Mouse (Mus musculus) spleen, postnatal 36 days (tissue): ENCODE measurements around the gene Wdr93.

Experiments used
- DNase-seq, 2 experiments: peaks; one replicate each; pipeline ENCODE4 v3.0.0; 2022; ENCODE audit warnings: low spot score in 2 of 2, mixed read lengths in 1 of 2

Wdr93 gene

DNA sequence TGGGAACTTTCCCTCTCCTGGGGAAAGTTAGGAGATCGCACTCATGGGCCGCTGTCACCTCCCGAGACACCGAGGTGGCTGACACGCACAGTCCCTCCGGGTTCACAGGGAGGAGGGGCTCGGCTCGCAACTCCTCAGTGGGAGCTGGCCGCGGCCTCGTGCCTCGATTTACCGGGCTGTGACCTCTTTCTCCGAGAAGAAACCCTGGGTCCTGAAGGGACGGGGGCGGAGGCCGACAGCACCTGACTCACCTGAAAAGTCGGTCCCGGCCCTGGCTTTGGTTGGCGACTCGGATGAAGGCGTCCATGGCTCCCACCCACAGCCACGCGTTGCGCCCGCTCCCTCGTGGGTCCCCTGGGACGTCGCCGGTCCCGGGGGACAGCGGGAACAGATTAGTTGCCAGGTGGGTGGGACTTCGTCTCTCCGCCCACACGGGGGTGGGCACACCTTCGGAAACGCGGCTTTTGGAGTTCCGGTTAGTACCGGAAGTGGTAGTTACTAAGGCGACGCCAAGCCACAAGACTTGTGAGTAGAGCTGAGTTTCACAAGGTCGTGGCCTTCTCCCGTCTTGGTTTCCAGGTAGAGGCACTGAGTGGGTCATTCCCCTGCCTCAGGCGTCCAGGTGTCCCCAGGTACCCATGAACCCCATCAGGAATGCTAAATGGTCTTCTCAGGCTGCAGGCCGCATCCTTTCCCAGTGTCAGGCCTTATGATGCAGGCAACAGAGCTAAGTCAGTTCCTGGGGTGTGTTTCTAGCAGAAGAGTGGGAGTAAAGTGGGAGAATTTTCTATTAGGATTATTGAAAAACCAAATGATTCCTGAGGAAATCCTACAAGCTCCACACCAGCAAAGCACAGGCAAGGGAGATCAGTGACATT lies at the start of gene Wdr93, which contains the start of gene Pex11a:
Wdr93 (plus strand) TSS at position 505 of the 878 bp plus-strand sequence.
Pex11a (minus strand) TSS at position 473 of the 878 bp plus-strand sequence.
- DNase-seq = peak; percentile 76 to 79

DNA sequence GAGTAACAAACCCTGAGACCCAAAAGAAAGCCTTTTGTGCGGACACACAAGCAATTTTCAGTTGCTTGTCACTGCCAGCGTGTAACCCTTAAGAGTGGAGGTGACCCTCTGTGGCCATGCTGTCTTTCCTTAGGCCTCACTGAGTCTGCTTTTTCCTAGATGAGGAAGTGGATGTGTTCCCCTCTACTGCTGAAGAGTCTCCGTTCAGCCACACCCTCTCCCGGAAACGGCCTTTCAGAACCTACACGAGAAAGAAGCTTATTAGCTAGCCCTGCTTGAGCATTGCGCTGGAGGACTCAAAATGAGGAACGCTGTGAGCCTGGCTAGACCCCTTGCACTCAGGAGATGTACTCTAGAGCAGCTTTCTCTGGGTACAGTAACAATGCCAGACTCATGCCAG lies 46.5 kb upstream of the Wdr93 start:
- DNase-seq = no peak

DNA sequence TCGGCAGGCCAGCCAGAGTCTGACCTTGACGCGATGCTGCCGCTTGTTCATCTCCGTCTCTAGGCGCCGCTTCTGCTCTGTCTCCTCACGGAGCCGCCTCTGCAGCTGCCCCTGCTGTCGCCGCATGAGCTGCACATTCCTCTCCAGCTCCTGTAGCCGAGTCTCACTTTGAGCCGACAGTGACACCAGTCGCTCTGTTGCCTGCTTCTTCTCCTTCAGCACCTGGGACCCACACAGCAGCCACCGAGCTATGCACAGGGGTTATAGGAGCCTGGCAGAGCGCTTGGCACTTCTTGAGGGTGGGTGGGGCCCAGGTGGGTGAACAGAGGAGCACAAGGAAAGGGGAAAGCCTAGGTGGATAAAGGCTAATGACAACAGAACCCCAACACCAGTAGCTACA lies 40.2 kb upstream of the Wdr93 start:
- no peak for DNase-seq

DNA sequence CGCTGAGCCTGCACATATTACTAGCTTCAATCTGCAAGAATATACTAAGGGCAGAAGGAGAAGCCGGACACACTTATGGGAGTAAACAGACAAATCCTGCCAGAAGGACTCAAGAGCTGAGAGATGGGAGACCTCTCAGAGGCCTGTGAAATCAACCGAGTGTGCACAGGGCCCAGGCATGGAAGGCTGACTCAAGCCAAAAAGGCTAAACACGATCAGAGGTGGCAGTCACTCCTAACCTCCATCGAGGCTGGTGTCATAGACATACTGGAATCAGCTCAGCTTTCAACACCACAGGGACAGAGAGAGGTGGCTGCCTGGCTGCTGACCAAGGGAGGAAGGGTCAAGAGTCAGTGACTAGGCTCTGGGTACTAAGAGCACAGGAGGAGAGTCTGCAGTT lies 37.8 kb upstream of the Wdr93 start:
- DNase-seq = no peak

DNA sequence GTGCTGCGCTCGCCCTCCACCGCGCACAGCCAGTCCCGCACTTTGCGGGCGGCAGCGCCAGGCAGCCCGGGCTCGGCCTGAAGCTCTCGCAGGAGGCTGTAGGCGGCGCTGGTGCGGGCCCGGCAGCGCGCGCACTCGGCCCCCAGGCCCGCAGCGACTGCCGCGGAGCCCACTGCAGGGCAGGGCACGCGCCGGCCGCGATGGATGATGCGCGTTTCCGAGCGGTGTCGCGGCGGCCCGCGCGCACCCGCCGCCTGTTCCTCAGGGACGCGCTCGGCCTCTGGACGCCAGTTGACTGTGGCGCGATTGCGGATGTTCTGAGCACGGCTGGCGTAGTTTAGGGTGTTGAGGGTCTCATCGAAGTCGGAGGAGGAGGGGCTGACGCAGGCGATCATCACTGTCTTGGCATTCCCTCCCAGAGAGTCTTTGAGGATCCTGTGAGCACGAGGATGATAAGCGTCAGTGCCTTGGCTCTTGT lies 32.8 kb upstream of the Wdr93 start:
- no peak for DNase-seq

DNA sequence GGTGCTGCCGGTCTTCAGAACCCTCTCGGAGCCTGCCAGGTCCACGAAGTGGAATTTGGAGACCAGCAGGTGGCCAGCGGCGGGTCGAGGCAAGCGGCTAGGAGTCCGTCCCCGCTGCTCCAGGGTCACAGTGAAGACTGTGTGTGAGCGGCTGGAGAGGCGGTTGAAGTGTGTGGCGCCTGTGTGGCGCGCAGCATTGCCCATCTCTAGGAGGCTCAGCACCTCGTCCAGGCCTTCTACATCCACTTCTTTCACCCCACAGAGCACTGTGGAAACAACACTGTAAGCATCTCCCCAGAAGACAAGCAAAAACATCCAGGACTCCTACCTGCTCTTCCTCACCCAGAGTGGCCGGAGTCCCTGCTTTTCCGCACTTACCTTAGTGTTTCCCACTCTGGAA lies 32.1 kb upstream of the Wdr93 start:
- DNase-seq = no peak

DNA sequence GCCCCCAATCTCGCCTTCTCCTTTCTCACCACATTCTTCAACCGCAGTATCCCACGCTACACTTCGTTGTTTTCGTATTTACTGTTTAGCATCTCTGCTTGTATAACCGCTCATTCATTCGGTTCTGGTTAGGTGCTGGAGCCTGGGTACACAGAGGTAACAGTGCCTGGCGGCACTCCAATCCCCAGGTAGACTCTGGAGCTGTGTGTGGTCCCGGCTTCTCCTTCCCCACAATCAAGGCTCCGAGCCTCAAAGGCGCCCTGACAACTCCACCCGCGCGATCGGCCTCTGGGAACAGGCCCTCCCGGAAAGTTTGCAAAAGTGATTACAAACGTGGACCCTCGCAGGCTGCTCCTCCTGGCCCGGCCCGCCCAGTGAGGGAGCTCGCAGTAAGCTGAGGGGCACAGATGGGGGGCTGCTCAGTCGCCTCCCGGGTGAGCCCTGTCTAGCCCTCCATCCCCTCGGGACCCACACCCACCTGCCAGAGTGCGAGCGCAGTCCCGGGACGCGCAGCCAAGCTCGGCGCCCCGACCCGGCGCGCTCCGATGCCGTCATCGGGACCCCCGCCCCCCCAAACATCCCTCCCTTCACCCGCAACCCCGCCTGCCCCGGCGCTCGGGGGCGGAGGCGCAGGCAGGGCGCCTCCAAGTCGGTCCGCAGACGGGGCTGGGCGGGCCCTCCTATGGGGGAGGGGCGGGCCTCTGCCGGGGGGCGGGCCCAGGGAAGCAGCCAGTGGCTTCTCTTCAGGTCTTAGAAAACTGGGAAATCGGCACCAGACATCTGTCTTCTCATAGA lies 27.6 kb upstream of the Wdr93 start, which contains the start of gene Kif7:
Kif7 (minus strand) TSS at position 534 of the 795 bp plus-strand sequence.
- peak; percentile 41 to 51 for DNase-seq

DNA sequence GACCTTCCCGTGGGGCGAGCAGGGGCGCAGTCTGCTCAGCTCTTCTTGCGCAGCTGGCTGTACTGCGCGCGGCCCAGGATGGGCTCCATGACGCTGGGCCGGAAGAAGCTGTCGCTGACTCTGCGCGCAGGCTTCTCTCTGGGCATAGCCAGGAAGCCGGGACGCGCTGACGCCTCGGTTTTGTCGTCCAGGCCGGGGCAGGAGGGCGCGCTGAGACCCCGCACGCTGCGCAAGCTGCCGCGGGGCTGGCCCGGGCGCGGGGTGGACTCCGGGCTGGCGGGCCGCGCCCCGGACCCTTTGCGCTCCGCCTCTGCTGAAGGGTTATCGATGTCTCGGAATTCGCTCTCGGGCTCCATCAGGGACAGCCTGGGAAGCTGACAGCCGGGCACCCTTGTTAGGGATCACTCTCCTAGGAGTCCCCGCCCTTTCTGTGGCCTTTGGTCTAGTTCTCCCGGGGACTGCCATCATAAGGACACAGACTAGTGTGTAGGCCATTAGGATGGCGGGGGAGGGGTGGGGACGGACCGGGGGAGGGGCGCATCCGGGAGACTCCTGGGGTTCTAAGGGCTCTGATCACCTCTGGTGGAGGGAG lies 21.5 kb upstream of the Wdr93 start:
- DNase-seq = peak in 1 of 2 experiments; percentile 14

DNA sequence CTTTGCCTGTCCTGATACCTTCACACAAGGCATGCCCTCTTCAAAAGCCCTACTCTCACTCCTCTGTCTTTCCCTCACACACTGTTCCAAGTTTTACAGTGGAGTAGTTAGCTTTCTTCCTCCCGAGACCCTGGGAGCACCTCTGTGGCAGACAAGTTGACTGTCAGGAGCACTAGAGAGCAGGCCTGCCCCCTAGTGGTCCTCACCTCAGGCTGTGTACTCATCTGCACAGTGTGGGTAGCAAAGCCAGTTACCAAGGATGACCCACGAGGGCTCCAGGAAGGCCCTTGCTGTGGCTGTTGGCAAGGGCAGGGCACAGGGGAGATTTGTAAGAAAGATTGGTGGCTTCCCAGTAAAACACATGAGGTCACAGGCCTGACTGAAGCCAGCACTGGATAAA lies 15.9 kb upstream of the Wdr93 start:
- DNase-seq = peak in 1 of 2 experiments; percentile 25

DNA sequence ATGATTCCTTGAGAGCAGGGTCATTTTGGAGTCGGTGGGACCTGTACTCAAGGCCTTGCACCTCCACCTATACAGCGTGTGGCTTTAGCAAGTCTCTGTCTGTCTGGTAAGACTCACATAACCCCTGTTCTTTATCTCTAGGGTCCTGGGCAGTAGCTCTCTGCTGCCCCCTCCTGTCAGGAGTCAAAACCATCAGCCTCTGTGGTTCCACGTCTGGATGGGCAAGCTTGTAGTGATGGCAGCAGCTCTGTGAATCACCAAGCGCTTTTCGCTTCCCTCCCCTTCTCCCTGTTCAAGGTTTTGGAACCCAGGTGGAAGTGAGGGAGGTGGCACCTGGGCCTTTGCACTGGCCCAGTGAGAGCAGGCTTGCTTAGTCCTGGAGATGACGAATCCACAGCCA lies 14.7 kb upstream of the Wdr93 start:
- DNase-seq = peak; percentile 26 to 40

DNA sequence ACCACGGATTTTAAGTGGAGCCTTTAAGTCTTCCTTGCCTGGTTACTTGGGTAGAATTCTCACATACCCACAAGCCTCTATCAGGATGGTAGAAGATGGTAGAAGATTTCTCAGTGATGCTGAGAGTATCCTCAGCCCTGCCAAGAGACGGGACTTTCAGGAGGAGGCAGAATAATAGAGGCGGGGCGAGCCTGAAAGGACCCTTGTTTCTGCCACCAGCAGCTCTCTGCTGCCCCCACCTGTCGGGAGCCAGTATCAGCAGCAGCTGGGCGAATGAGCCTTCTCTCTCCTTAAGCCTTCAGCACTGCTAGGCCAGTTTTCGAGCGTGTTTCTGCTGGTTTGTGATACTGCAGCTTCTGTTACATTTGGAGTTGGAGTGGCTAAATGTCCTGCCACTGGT lies 13.8 kb upstream of the Wdr93 start:
- DNase-seq = peak in 1 of 2 experiments; percentile 26

DNA sequence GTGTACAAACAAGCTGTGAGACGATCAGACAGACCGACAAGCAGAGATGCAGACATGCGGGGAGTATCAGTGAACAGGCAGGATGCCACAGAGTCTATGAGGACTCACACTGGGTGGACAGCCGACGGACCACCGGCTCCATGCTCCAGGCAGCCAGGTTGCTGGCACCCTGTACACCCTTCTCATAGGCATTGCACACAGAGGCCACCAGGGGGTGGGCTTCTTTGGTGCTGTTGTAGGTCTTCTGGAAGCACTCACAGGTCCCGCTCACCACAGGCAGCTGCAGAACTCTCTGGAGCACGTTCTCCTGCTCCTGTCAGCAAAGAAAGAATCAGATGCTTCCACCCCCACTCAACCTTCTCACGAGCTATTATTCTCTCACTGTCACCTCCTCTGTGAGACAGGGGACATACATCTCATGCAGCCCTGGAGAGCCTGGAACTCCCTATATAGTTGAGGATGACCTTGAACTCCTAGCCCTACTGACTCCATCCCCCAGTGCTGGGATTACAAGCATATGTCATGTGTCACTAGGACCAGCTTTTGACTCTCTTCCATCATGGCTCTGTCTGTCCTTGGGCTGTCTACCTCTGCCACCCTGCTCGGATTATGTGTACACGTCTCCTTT lies 13.1 kb upstream of the Wdr93 start:
- no peak for DNase-seq

DNA sequence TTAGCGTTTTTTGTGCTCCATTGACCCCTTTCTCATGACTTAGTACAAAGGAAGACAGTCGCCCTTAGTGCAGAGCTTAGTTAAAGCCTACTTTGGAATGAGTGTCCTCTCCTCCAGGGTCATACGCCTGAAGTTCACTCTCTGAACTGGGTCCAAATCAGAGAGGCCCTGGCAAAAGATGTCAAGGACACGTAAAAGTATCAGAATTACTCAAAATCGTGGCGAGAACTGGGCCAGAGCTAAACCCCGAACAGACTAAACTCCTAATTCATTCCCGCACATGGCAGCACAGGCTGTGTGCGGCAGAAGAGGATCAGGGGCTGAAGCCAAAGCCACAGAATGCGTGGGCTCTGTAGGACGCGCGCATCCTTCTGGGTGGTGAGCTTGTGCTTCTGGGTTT lies 11.5 kb upstream of the Wdr93 start:
- DNase-seq = no peak

DNA sequence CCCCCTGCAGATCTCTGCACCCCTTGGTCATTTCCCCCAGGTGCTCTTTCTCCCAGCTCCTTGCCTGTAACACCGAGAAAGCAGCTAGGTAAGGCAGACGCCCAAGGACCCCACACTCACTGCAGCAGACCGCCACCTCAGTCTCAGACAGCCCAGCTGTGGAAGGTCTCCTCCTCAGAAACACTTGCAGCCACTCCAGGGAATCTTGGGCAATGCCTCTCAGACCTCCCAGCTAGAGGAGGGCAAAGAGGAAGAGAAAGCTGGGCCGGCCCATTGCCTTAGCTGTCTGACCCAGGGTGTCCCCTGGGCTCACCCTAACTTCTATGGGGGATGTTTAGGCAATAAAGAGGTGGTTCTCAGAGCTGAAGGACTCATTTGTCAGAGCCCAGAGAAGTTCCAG lies 10.3 kb upstream of the Wdr93 start, which contains the start of gene Plin1:
Plin1 (minus strand) TSS at position 282 of the 400 bp plus-strand sequence.
- no peak for DNase-seq

DNA sequence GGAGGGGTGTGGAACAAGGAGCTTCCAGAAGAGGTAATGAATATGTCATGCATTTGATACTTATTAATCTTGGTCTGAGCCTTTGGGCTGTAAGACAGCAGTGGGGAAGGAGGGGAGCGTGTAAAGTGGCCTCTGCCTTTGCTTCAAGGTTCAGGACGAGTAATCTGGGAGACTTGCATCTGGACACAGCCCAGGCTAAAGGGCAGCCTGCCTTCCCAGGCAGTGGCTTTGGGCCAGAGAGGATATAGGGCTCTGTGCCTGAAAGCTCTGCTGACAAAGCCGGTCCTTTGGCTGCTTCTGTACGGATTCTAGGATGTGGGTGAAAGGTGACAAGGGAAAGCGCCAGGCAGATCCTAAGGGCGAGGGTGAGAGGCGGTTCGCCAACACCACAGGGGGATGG lies 8.4 kb upstream of the Wdr93 start:
- no peak for DNase-seq

DNA sequence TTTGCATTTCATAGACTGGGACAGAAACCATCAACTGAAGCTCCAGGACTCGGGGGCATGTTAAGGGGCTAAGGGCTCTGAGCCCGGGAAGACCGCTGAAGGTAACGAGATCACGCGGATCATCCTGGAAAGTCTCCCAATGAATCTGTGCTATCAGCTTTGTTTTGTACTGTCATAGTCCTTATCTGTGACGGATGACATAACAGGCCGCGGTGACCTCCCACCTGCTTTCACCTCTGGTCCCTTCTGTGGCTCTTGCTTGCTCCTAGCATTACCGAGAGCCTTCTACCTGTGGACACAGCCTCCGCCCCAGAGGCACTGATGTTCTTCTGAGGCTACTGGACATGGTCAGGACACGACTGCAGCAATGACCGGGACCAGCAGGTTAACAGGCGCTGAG lies 6.5 kb upstream of the Wdr93 start:
- DNase-seq = no peak

DNA sequence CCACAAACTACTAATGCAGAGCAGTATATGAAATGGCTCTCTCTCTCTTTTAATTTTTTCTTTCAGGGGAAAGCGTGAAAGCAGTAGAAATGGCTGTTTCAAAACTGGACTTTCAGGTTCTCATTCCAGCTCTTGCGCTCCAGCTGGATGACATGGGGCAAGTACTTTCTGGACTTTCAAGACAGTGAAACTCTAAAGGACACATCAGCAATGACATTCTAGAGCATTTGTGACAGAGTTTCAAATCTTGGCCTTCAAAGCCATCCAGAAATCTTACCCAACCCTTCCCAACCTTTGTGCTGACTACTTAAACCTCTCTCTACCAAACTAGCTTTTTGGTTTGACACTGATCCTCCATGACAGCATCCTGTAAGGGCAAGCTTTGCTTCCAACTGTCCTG lies 4.0 kb upstream of the Wdr93 start:
- no peak for DNase-seq

DNA sequence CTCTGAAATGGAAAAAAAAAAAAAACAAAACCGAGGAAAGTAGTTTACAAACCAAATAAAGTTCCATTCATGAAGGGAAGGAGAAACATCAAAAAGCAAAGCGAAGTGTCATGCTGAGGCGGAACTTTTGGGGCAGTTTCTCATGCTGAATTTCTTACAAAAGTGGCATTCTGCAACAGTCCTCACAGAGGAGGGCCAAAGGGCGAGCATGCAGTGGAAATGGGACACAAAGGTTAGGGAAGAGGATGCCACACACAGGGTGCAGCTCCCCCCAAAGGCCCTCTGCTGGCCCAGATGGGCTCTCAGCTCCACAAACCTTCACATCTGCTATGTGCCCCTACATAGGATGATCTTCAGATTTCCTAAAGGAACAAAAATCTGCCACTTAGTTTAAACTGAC lies 2.7 kb upstream of the Wdr93 start:
- DNase-seq = no peak

DNA sequence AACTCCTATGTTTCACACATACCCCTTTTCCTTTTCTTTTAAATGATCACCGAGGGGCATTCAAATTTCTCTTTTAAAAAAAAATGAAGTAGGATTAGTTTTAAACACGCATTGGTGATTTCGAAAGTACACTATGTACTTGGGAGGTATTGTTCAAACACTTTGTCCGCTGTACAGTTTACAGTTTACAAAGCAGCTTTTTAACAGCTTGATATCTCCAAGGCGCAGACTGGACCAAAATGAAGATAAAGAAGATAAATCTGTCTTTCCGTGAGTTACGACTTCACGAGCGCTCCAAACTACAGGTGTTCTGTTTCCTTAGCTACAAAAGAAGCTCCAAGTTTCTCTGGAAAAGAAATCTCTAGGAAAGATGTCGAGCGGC lies 695 bp upstream of the Wdr93 start:
- no peak for DNase-seq

DNA sequence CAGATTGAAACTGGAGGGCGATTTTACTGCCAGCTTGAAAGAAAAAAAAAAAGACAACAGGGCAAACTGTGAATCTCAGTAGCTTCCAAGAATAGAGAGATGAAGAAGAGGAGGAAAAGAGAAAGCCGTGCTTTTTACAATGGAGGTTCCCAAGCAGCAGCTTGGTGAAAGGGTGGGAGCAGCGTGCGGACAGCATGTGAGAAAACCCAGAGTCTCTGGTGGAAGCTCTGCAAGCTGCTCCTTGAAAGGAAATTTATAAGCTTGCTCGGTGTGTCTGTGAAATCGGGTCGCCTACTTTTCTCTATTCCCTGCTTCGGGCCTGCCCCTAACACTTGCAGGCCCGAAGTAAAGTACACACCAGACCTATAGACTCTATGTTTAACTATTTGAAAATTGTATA lies 1.1 kb downstream of the Wdr93 start:
- DNase-seq = no peak

DNA sequence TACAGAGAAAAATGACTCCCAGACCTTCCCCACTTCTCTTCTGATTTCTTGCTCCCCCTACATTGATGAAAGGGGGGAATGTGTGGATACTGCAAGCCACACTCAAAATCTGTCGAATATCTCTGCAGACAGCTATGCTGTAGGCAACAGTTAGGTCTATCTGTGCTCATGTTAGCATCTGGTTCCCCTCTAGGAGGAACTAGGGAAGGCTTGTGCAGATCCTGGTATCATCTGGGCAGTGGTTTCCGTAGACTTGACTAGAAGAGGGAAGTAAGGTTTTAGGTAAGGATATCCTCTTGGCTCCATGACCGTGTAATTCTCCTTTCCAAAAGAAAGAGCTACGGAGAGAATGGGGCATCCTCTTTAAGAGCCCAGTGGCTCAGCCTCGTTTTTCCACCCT lies 1.6 kb downstream of the Wdr93 start:
- no peak for DNase-seq

DNA sequence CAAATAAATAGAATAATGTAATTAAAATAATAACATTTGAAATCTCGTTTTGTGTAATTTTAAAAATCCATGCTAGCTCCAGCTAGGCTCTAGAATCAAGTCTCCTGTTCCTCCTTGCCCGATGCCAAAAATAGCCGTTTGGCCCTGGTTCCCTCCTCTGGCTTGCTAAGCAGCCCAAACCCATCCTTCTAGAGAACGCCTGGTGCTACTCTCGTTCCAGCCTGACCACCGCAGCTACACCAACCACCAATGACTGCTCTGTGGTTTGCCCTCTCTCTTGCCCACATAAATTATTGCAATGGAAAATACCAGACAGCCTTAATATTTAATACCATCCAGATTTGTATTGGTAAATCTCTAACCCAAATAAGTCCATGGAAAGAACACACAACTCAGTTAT lies 4.7 kb downstream of the Wdr93 start:
- DNase-seq = no peak
